Mouse (Mus musculus): ENCODE measurements around the gene Gm20604. TPM values are rescaled to one million over a fixed set of nuclear protein-coding genes. Genes with fewer than 3 reads are reported as not detected.

Gene Gm20604
- polyA plus RNA-seq, 1 experiment from 2014 or later = 44.5 TPM

DNA sequence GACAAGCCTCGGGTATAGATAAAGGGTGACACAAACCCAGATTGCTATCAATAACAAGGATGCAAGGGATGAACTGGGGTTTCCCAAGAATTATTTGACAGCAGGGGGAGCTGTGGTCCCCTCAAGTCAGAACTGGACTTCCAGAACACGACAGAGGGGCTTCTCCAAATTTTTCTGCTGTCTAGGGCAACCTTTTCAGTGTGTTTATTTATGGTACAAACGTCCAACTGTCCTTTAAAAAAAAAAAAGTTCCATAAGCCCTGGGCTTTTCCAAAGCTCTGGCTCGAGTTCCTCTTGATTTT is 55.4 kb downstream of the Gm20604 start:
- H3K4me3 ChIP-seq = peak overlapping the region; percentile 90
- H3K27ac ChIP-seq (replicated peaks) = peak overlapping the region; percentile 69
- H3K36me3 ChIP-seq = no peaks in the 10 kb centered on the region
- H3K9ac ChIP-seq = peak overlapping the region; percentile 76
- H3K4me1 ChIP-seq (replicated peaks) = peaks cover 67% of the 10 kb centered on the region
- WGBS = 3% methylated on average over 4 of the region's 4 CpGs
- H3K9me3 ChIP-seq = no peaks in the 10 kb centered on the region
- ATAC-seq (ENCODE audit: low FRiP score, low read depth) = no peak
- H3K27me3 ChIP-seq = no peaks in the 10 kb centered on the region
- peak overlapping the region; percentile 90 for H3K4me2 ChIP-seq

GRCm38 (mm10) chr12:102702356-102703110 is 55.9 kb downstream of the Gm20604 start:
- Histone ChIP-seq H3K4me2 (peak overlapping the region; percentile 90), H3K27ac (replicated peaks) (peak overlapping the region; percentile 69; the same call in 1 of the 2 replicates), H3K27me3 (no peaks in the 10 kb centered on the region), H3K36me3 (no peaks in the 10 kb centered on the region), H3K4me1 (replicated peaks) (peaks cover 71% of the 10 kb centered on the region), H3K9me3 (no peaks in the 10 kb centered on the region), H3K4me3 (peak overlapping the region; percentile 90), H3K9ac (peak overlapping the region; percentile 28)
- 4% methylated on average over 15 of the region's 15 CpGs for WGBS
- ATAC-seq (ENCODE audit: low FRiP score, low read depth) = no peak

DNA sequence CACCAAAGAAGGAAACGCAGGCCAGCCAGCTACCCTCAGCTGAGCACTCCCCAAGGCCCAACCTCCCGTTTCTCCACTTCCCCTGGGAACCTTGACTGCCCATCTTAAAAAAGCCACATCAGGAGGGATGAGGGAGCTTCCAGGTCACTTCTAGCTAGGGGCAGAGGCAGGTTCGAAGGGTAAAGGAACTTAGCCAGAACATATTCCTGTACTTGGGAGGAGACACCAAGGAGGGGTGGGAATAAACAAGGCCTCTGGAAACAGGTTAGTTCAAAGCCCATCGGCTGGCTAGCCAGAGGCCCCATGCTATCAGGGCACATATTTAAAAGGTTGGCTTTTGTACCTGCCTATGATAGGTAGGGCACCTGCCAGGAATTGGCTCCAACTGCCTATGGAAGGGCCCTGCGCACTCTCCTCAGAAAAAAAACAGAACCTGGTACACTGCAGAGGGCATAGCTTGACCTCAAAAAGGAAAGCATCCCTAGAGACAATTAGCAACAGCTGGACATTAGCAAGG is 56.7 kb downstream of the Gm20604 start:
- peaks cover 77% of the 10 kb centered on the region for H3K4me1 ChIP-seq (replicated peaks)
- H3K27ac ChIP-seq (replicated peaks) = no peak overlapping the region
- no peak overlapping the region for H3K9ac ChIP-seq

DNA sequence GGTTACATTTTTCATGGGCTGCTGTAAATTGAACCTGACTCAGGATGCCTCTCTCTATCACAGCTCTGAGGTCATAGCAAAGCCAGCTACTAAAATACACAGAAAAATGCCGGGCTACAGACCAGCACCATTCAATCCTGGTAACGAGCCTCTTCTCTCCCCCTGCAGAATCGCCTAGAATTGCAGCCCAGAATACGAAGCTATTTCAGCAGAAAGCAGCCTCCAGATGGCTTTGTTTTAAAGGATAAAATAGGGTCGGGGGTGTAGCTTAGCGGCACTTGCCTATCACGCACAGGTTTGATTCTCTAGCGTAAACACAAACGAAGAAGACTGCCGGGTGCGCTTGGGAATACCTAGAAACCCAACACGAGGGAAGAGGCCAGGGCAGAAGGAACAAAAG is 58.0 kb downstream of the Gm20604 start:
- Histone ChIP-seq H3K4me2 (no peak overlapping the region), H3K27ac (replicated peaks) (peak overlapping the region; percentile 7; the same call in 1 of the 2 replicates), H3K9me3 (no peaks in the 10 kb centered on the region), H3K36me3 (no peaks in the 10 kb centered on the region), H3K4me3 (no peak overlapping the region), H3K9ac (no peak overlapping the region), H3K27me3 (no peaks in the 10 kb centered on the region), H3K4me1 (replicated peaks) (peaks cover 84% of the 10 kb centered on the region)
- 61% methylated on average over 12 of the region's 12 CpGs for whole genome bisulfite sequencing
- no peak for ATAC-seq (ENCODE audit: low FRiP score, low read depth)

More for the DNA sequence above, 56.7 kb downstream of the Gm20604 start:
- Histone ChIP-seq H3K9me3 (no peaks in the 10 kb centered on the region), H3K36me3 (no peaks in the 10 kb centered on the region), H3K27me3 (no peaks in the 10 kb centered on the region), H3K4me3 (peak overlapping the region; percentile 90; the same call in 1 of the 2 replicates), H3K4me2 (peak overlapping the region; percentile 90)
- ATAC-seq (ENCODE audit: low FRiP score, low read depth) = no peak
- 92% methylated on average over 5 of the region's 5 CpGs for WGBS

- no peak overlapping the region for H3K4me3 ChIP-seq
- H3K27me3 ChIP-seq = no peaks in the 10 kb centered on the region
- WGBS = 28% methylated on average over 1 of the region's 1 CpGs
- H3K36me3 ChIP-seq = no peaks in the 10 kb centered on the region
- H3K9ac ChIP-seq = no peak overlapping the region
- no peak for ATAC-seq (ENCODE audit: low FRiP score, low read depth)
- no peak overlapping the region for H3K27ac ChIP-seq (replicated peaks)
- no peaks in the 10 kb centered on the region for H3K9me3 ChIP-seq
- H3K4me2 ChIP-seq = no peak overlapping the region
- H3K4me1 ChIP-seq (replicated peaks) = peaks cover 84% of the 10 kb centered on the region
Measured at GRCm38 (mm10) chr12:102699156-102699555, 59.3 kb downstream of the Gm20604 start.

DNA sequence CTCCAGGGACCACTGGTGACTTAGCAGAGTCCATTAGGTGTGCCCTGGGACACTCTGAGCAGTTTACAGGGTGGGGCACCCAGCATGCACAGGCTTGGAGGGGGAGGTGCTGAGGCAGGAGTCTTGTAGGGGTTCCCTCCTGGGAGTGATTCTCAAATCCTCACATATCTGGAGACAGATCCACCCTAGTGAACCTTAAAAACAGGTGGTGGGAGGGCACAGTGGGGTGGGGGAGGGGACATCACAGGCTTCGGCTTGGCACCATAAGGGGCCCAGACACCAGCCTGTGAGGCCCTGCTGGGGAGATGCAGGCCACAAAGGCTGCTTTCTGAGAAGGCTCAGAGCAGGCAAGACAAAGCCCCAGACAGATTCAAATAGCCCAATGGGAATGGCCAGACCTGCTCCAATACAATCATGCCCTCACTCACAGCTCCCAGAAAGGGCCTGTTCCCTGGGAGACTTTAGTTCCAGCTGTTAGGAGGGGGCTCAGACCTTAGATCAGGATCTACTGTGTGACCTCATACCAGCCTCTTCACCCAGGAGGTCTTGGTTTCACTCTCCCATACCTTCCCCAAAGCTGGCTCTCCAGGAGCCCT is 60.3 kb downstream of the Gm20604 start:
- H3K4me2 ChIP-seq = no peak overlapping the region
- no peak for ATAC-seq (ENCODE audit: low FRiP score, low read depth)
- H3K4me1 ChIP-seq (replicated peaks) = peaks cover 74% of the 10 kb centered on the region
- WGBS = 18% methylated on average over 1 of the region's 1 CpGs
- no peak overlapping the region for H3K9ac ChIP-seq
- no peaks in the 10 kb centered on the region for H3K36me3 ChIP-seq
- H3K4me3 ChIP-seq = no peak overlapping the region
- H3K27me3 ChIP-seq = no peaks in the 10 kb centered on the region
- no peak overlapping the region for H3K27ac ChIP-seq (replicated peaks)
- H3K9me3 ChIP-seq = no peaks in the 10 kb centered on the region

DNA sequence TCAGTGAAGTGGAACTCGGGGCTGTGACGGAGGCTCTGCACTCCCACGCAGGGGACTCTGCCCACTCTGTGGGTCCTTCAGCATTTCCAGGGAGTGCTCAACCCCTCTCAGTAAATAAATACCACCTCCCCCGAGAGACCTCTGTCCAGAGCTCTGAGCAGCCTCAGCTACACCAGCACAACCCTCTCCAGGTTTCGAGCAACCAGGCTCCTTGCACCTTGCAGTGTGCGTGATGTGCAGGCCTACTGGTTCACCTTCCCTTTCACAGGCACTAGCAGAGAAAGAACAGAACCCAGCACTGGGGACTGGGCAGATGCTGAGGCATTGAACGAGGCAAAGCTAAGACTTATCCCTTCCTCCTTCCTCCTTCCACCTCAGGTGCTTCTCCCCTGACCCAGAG is 61.1 kb downstream of the Gm20604 start:
- 79% methylated on average over 7 of the region's 7 CpGs for WGBS
- Histone ChIP-seq H3K9ac (no peak overlapping the region), H3K4me3 (no peak overlapping the region), H3K27me3 (no peaks in the 10 kb centered on the region), H3K4me1 (replicated peaks) (peaks cover 67% of the 10 kb centered on the region), H3K9me3 (no peaks in the 10 kb centered on the region), H3K4me2 (no peak overlapping the region), H3K36me3 (no peaks in the 10 kb centered on the region), H3K27ac (replicated peaks) (no peak overlapping the region)
- ATAC-seq (ENCODE audit: low FRiP score, low read depth) = no peak

- Histone ChIP-seq H3K27ac (replicated peaks) (no peak overlapping the region), H3K4me1 (replicated peaks) (peaks cover 61% of the 10 kb centered on the region), H3K9ac (no peak overlapping the region), H3K4me2 (no peak overlapping the region), H3K9me3 (no peaks in the 10 kb centered on the region), H3K4me3 (no peak overlapping the region), H3K36me3 (no peaks in the 10 kb centered on the region), H3K27me3 (no peaks in the 10 kb centered on the region)
- ATAC-seq (ENCODE audit: low FRiP score, low read depth) = no peak
- WGBS = 83% methylated on average over 14 of the region's 14 CpGs
Measured at GRCm38 (mm10) chr12:102696635-102697354, 61.7 kb downstream of the Gm20604 start.

DNA sequence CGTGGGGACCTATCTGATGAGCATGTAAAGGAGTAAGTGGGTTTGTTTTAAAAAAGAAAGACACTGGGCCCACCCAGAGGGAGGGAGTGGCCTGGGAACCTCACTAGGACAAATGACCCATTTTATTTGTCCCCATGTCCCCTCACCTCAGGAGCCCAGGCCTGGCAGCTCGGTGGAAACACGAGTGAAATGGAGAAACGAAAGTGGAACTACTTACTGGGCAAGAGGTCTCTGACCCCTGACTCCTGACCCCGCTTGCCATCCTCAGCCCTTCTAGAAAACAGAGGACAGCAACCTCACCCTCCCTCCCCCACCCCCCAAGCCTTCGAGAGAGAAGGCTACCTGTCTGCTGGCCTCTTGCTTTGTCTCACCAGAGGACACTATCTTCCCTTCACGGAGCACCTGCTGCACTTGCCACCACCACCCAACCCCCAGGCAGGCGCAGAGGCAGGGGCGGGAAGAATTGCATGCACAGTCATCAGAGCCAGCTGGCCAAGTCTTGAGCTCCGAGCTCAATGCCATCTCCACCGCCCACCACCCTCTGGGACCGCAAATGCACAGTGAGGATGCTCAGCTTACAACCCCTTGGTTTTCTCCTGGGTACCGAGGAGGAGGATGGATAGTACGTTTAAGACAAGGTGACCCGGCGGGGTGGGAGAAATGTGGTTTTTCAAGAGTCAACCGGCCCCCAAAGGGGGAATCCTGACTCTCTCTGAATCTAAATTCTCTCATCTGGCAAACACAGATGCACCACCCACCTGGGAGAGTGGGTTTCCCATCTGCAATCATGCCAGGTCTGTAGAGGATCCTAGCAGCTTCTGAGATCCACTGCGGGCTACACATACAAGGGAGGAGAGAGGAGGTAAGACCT is 62.9 kb downstream of the Gm20604 start:
- no peaks in the 10 kb centered on the region for H3K36me3 ChIP-seq
- H3K27ac ChIP-seq (replicated peaks) = no peak overlapping the region
- no peak overlapping the region for H3K4me2 ChIP-seq
- no peaks in the 10 kb centered on the region for H3K27me3 ChIP-seq
- H3K4me3 ChIP-seq = no peak overlapping the region
- H3K9me3 ChIP-seq = no peaks in the 10 kb centered on the region
- H3K9ac ChIP-seq = no peak overlapping the region
- ATAC-seq (ENCODE audit: low FRiP score, low read depth) = no peak
- WGBS = 53% methylated on average over 18 of the region's 18 CpGs
- H3K4me1 ChIP-seq (replicated peaks) = peaks cover 52% of the 10 kb centered on the region

DNA sequence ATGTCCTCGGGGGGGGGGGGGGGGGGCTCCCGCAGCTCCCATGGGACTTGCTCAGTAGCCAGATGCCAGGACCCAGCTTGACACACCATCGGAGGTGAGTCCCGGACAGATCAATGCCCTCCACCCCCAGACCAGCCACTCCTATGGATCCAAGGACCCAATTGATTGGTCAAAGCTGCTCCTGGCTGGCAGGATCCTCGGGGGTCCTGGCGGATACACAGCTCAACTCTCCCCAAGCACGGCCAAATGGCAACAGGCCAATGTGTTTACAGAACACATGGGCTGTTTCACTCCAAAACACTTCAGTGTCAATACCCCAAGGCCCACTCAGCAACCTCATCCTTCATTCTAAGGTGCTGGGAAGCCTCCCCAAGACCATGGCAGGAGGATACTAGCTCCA is 66.7 kb downstream of the Gm20604 start:
- H3K27me3 ChIP-seq = no peaks in the 10 kb centered on the region
- 68% methylated on average over 6 of the region's 7 CpGs for WGBS
- H3K9ac ChIP-seq = no peak overlapping the region
- H3K9me3 ChIP-seq = no peaks in the 10 kb centered on the region
- H3K36me3 ChIP-seq = no peaks in the 10 kb centered on the region
- H3K4me3 ChIP-seq = no peak overlapping the region
- no peak overlapping the region for H3K27ac ChIP-seq (replicated peaks)
- ATAC-seq (ENCODE audit: low FRiP score, low read depth) = no peak
- peaks cover 18% of the 10 kb centered on the region for H3K4me1 ChIP-seq (replicated peaks)
- H3K4me2 ChIP-seq = no peak overlapping the region

Measured in hindbrain, embryonic 15.5 days (tissue).